Mouse (Mus musculus) embryonic facial prominence, embryonic 14.5 days (tissue): ENCODE data around the gene Asprv1. TPM values are rescaled to one million over a fixed set of nuclear protein-coding genes. Genes with fewer than 3 reads are reported as not detected.

Experiments used
- ATAC-seq: fragments of 200-750 bp; cut with Nextera tagmentation; 2 replicates; pipeline ENCODE4 v1.8.0; 2017; ENCODE audit warnings: low read depth, moderate number of reproducible peaks, moderate TSS enrichment
- DNase-seq: peaks from one replicate; pipeline ENCODE4 v3.0.0-alpha.2; 2015; ENCODE audit warnings: low spot score
- H3K27ac ChIP-seq: fragments of 300-500 bp; sonication (generic); replicated peaks from 2 replicates; pipeline ENCODE4 v1.5.1; 2014; ENCODE audit warnings: low read depth, mild to moderate bottlenecking, low read length, moderate library complexity
- H3K27me3 ChIP-seq: fragments of 300-500 bp; sonication (generic); replicated peaks from 2 replicates; pipeline ENCODE4 v1.6.1; 2014; ENCODE audit warnings: low read length; ENCODE audit not compliant: control insufficient read depth, insufficient read depth
- H3K36me3 ChIP-seq: fragments of 300-500 bp; sonication (generic); 2 replicates; pipeline ENCODE4 v1.6.1; 2014; ENCODE audit warnings: low read length, mixed read lengths; ENCODE audit not compliant: control insufficient read depth, insufficient read depth
- H3K4me1 ChIP-seq: fragments of 300-500 bp; sonication (generic); 2 replicates; pipeline ENCODE4 v1.6.1; 2014; ENCODE audit warnings: antibody characterized with exemption, low read length; ENCODE audit not compliant: control insufficient read depth, insufficient read depth
- H3K4me2 ChIP-seq: fragments of 300-500 bp; sonication (generic); 2 replicates; pipeline ENCODE4 v1.6.1; 2014; ENCODE audit warnings: low read depth, mild to moderate bottlenecking, low read length, moderate library complexity, mixed read lengths
- H3K4me3 ChIP-seq: fragments of 300-500 bp; sonication (generic); 2 replicates; pipeline ENCODE4 v1.5.1; 2014; ENCODE audit warnings: low read depth, mild to moderate bottlenecking, low read length
- H3K9ac ChIP-seq: fragments of 300-500 bp; sonication (generic); 2 replicates; pipeline ENCODE4 v1.6.1; 2014; ENCODE audit warnings: low read depth, mild to moderate bottlenecking, low read length, moderate library complexity, mixed read lengths
- H3K9me3 ChIP-seq: fragments of 300-500 bp; sonication (generic); 2 replicates; pipeline ENCODE4 v1.6.1; 2016; ENCODE audit warnings: low read length; ENCODE audit not compliant: control insufficient read depth
- WGBS: fragments of 180-500 bp; shearing (Covaris S2); extraction: QIAGEN DNeasy Blood & Tissue Kit; methylation state at CpG from one replicate; pipeline ENCODE4 v1.1.7; 2014; 5-methylcytosine and 5-hydroxymethylcytosine counted together
- polyA plus RNA-seq: library from polyadenylated mRNA; unstranded; fragments of >200 nt; fragmentation: Nextera tagmentation; extraction: Ambion mirVana; gene quantifications from 2 replicates; pipeline ENCODE4 v1.2.1, GENCODE M21; 2014

Asprv1 gene
- polyA plus RNA-seq, 1 experiment from 2014 or later = 74.1 TPM

- H3K27me3 ChIP-seq = no peaks in the 10 kb centered on the region
- H3K27ac ChIP-seq = no peak overlapping the region
- DNase-seq = no peak
- 78% methylated on average over 7 of the region's 7 CpGs for WGBS
- no peak overlapping the region for H3K4me3 ChIP-seq
- H3K9ac ChIP-seq = no peak overlapping the region
- H3K9me3 ChIP-seq = no peaks in the 10 kb centered on the region
- H3K4me2 ChIP-seq = no peak overlapping the region
- ATAC-seq = no peak
- H3K4me1 ChIP-seq = peaks cover 3% of the 10 kb centered on the region; the same call in 1 of the 2 replicates
- no peaks in the 10 kb centered on the region for H3K36me3 ChIP-seq
Observed at GRCm38 (mm10) chr6:86605260-86605659, 22.7 kb upstream of the Asprv1 start.

- 82% methylated on average over 4 of the region's 4 CpGs for WGBS
- no peaks in the 10 kb centered on the region for H3K4me1 ChIP-seq
- no peak overlapping the region for H3K4me3 ChIP-seq
- H3K27ac ChIP-seq = no peak overlapping the region
- DNase-seq = no peak
- H3K9ac ChIP-seq = no peak overlapping the region
- H3K9me3 ChIP-seq = no peaks in the 10 kb centered on the region
- ATAC-seq = no peak
- no peaks in the 10 kb centered on the region for H3K36me3 ChIP-seq
- H3K27me3 ChIP-seq = no peaks in the 10 kb centered on the region
- H3K4me2 ChIP-seq = no peak overlapping the region
Observed at GRCm38 (mm10) chr6:86606289-86606688, 21.7 kb upstream of the Asprv1 start.

GRCm38 (mm10) chr6:86607471-86607870 lies 20.5 kb upstream of the Asprv1 start:
- no peak overlapping the region for H3K27ac ChIP-seq
- H3K4me3 ChIP-seq = no peak overlapping the region
- no peak overlapping the region for H3K4me2 ChIP-seq
- H3K27me3 ChIP-seq = no peaks in the 10 kb centered on the region
- 87% methylated on average over 6 of the region's 6 CpGs for WGBS
- no peak for ATAC-seq
- DNase-seq = no peak
- no peak overlapping the region for H3K9ac ChIP-seq
- no peaks in the 10 kb centered on the region for H3K9me3 ChIP-seq
- H3K4me1 ChIP-seq = no peaks in the 10 kb centered on the region
- no peaks in the 10 kb centered on the region for H3K36me3 ChIP-seq

- Histone ChIP-seq H3K9ac (no peak overlapping the region), H3K36me3 (no peaks in the 10 kb centered on the region), H3K4me3 (no peak overlapping the region), H3K4me1 (no peaks in the 10 kb centered on the region), H3K27ac (no peak overlapping the region), H3K4me2 (no peak overlapping the region), H3K9me3 (no peaks in the 10 kb centered on the region), H3K27me3 (no peaks in the 10 kb centered on the region)
- DNase-seq (no peak), ATAC-seq (no peak)
- WGBS = 88% methylated on average over 6 of the region's 6 CpGs
Observed at GRCm38 (mm10) chr6:86609235-86609634, 18.7 kb upstream of the Asprv1 start.

GRCm38 (mm10) chr6:86610714-86611113 lies 17.2 kb upstream of the Asprv1 start:
- no peaks in the 10 kb centered on the region for H3K27me3 ChIP-seq
- H3K27ac ChIP-seq = no peak overlapping the region
- H3K4me2 ChIP-seq = no peak overlapping the region
- no peaks in the 10 kb centered on the region for H3K4me1 ChIP-seq
- DNase-seq (no peak), ATAC-seq (no peak)
- WGBS = 56% methylated on average over 5 of the region's 5 CpGs
- no peaks in the 10 kb centered on the region for H3K36me3 ChIP-seq
- no peaks in the 10 kb centered on the region for H3K9me3 ChIP-seq
- H3K4me3 ChIP-seq = no peak overlapping the region
- no peak overlapping the region for H3K9ac ChIP-seq

- WGBS = 84% methylated on average over 4 of the region's 4 CpGs
- Histone ChIP-seq H3K9me3 (no peaks in the 10 kb centered on the region), H3K36me3 (no peaks in the 10 kb centered on the region), H3K27me3 (no peaks in the 10 kb centered on the region), H3K27ac (no peak overlapping the region), H3K4me1 (no peaks in the 10 kb centered on the region), H3K4me3 (no peak overlapping the region), H3K4me2 (no peak overlapping the region), H3K9ac (no peak overlapping the region)
- DNase-seq (no peak), ATAC-seq (no peak)
Observed at GRCm38 (mm10) chr6:86615301-86615700, 12.7 kb upstream of the Asprv1 start.

- Histone ChIP-seq H3K27ac (no peak overlapping the region), H3K4me3 (no peak overlapping the region), H3K9ac (no peak overlapping the region), H3K4me1 (no peaks in the 10 kb centered on the region; the same call in 1 of the 2 replicates), H3K4me2 (no peak overlapping the region), H3K27me3 (no peaks in the 10 kb centered on the region), H3K36me3 (no peaks in the 10 kb centered on the region), H3K9me3 (no peaks in the 10 kb centered on the region)
- no peak for DNase-seq
- no peak for ATAC-seq
- WGBS = 71% methylated on average over 4 of the region's 4 CpGs
Observed at GRCm38 (mm10) chr6:86623201-86623600, 4.8 kb upstream of the Asprv1 start.

GRCm38 (mm10) chr6:86624074-86625030 lies 3.6 kb upstream of the Asprv1 start:
- no peaks in the 10 kb centered on the region for H3K27me3 ChIP-seq
- no peak overlapping the region for H3K27ac ChIP-seq
- H3K9ac ChIP-seq = no peak overlapping the region
- ATAC-seq = no peak; the same call in 1 of the 2 replicates
- no peak overlapping the region for H3K4me2 ChIP-seq
- no peaks in the 10 kb centered on the region; the same call in 1 of the 2 replicates for H3K4me1 ChIP-seq
- DNase-seq = peak; percentile 39
- WGBS = 56% methylated on average over 18 of the region's 18 CpGs
- no peaks in the 10 kb centered on the region for H3K9me3 ChIP-seq
- H3K4me3 ChIP-seq = no peak overlapping the region
- no peaks in the 10 kb centered on the region for H3K36me3 ChIP-seq

- Histone ChIP-seq H3K27ac (no peak overlapping the region), H3K9me3 (no peaks in the 10 kb centered on the region), H3K4me1 (no peaks in the 10 kb centered on the region), H3K9ac (no peak overlapping the region), H3K4me3 (no peak overlapping the region), H3K27me3 (no peaks in the 10 kb centered on the region), H3K4me2 (no peak overlapping the region), H3K36me3 (no peaks in the 10 kb centered on the region)
- ATAC-seq (no peak), DNase-seq (peak; percentile 17)
- 64% methylated on average over 3 of the region's 3 CpGs for WGBS
Observed at GRCm38 (mm10) chr6:86630141-86630540, 2.2 kb downstream of the Asprv1 start.
